ENCODE assay signal across 14 mouse cellular contexts in the genomic region with DNA sequence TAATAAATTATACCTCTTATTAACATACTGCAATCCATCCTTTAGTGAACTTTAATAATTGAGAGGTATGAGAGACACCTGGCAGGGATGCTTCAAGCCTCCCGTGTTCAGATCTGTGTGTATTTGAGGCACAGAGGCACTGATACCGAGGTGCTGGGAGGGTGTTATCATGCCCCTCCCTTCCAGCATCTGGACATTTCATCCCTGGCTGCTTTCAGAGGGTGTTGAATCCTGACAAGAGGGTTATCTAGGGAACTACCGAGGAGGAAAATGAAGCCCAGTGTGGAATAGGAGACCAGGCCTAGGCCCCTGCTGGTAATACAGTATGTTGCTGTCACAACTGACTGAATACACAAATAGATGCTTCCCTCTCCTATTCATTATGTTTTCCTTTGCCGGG.
DNase-seq lines count a peak whose midpoint lies in the region; ATAC-seq and TF ChIP-seq lines count a peak whose summit lies in the region.
"Had no signal": no experiment of that assay in that cellular context is flagged by ENCODE, and none has a peak within 500 bp of the region (broad histone marks: within the 10 kb centered on the region; RNA-seq: fewer than 3 reads in every experiment).

No protein-coding gene starts in this region.

- WGBS in forebrain, embryonic 14.5 days: 31% methylated on average over 4 of the region's 4 CpGs
- 36% methylated on average over 4 of the region's 4 CpGs for WGBS in midbrain, embryonic 15.5 days

- no peak for TF ChIP-seq CTCF in brain, embryonic 14.5 days (IDR thresholded peaks at IDR 0.05; ENCODE audit: borderline replicate concordance, extremely low read depth, insufficient read depth, insufficient read length)

- no peaks in the 10 kb centered on the region for H3K36me3 ChIP-seq in forebrain, embryonic 14.5 days (ENCODE audit: control insufficient read depth, insufficient read depth, low read length)
- no peaks in the 10 kb centered on the region for H3K36me3 ChIP-seq in midbrain, embryonic 15.5 days (replicated peaks)
- H3K36me3 ChIP-seq: embryonic facial prominence, embryonic 10.5 days; G1E; limb, embryonic 15.5 days had no signal

- TF ChIP-seq POLR2A in brain, embryonic 14.5 days (IDR thresholded peaks at IDR 0.05; ENCODE audit: borderline replicate concordance, extremely low read depth, insufficient read depth, insufficient read length, poor library complexity, severe bottlenecking): no peak

- H3K4me2 ChIP-seq in forebrain, embryonic 14.5 days (ENCODE audit: low read length): no peak overlapping the region
- no peak overlapping the region for H3K4me2 ChIP-seq in midbrain, embryonic 15.5 days
- H3K4me2 ChIP-seq: limb, embryonic 15.5 days had no signal

- no peaks in the 10 kb centered on the region for H3K27me3 ChIP-seq in forebrain, embryonic 14.5 days (replicated peaks; ENCODE audit: control insufficient read depth, insufficient read depth, low read length)
- no peaks in the 10 kb centered on the region for H3K27me3 ChIP-seq in midbrain, embryonic 15.5 days (replicated peaks)
- H3K27me3 ChIP-seq: limb, embryonic 15.5 days had no signal

- DNase-seq in frontal cortex, postnatal 36 days (ENCODE audit: low spot score in 2 of 2): no peak
- peak; percentile 68 for DNase-seq in brain, embryonic 14.5 days (ENCODE audit: low read depth)
- peak; percentile 42 for DNase-seq in forebrain, embryonic 14.5 days (ENCODE audit: low spot score)
- no peak for DNase-seq in right cerebral cortex, adult 2 months (ENCODE audit: low spot score in 2 of 2)
- no peak for DNase-seq in gastrocnemius, postnatal 4 days (ENCODE audit: low spot score in 2 of 2)
- no peak for DNase-seq in gastrocnemius, postnatal 25 days
- DNase-seq: heart, adult 18-20 months; kidney, adult 2 months; thymus, adult 2 months had no signal

- no peak overlapping the region for H3K4me3 ChIP-seq in forebrain, embryonic 14.5 days (ENCODE audit: low read depth, low read length)
- H3K4me3 ChIP-seq in midbrain, embryonic 15.5 days: no peak overlapping the region
- H3K4me3 ChIP-seq: embryonic facial prominence, embryonic 10.5 days; limb, embryonic 15.5 days had no signal

- no peaks in the 10 kb centered on the region for H3K9me3 ChIP-seq in forebrain, embryonic 14.5 days (replicated peaks; ENCODE audit: control insufficient read depth, low read length)
- no peaks in the 10 kb centered on the region for H3K9me3 ChIP-seq in midbrain, embryonic 15.5 days
- H3K9me3 ChIP-seq: embryonic facial prominence, embryonic 10.5 days; limb, embryonic 15.5 days had no signal

- ATAC-seq in frontal cortex, adult (ENCODE audit: low TSS enrichment): peak; percentile 36
- peak; percentile 80 for ATAC-seq in forebrain, embryonic 14.5 days
- ATAC-seq in midbrain, embryonic 15.5 days (replicated peaks): peak; percentile 84

- peaks cover 13% of the 10 kb centered on the region for H3K4me1 ChIP-seq in forebrain, embryonic 14.5 days (ENCODE audit: control insufficient read depth, insufficient read depth, low read length)
- H3K4me1 ChIP-seq in midbrain, embryonic 15.5 days: peaks cover 13% of the 10 kb centered on the region
- H3K4me1 ChIP-seq: embryonic facial prominence, embryonic 10.5 days; limb, embryonic 15.5 days had no signal

- peak overlapping the region; percentile 66; the same call in 1 of the 2 replicates for H3K27ac ChIP-seq in forebrain, embryonic 14.5 days (ENCODE audit: low read depth, low read length)
- peak overlapping the region; percentile 57; the same call in 1 of the 2 replicates for H3K27ac ChIP-seq in midbrain, embryonic 15.5 days
- H3K27ac ChIP-seq: embryonic facial prominence, embryonic 10.5 days; limb, embryonic 15.5 days had no signal

- 0 out of 2 replicates have a peak overlapping the region, but pooled peaks have one; percentile 17 for H3K9ac ChIP-seq in forebrain, embryonic 14.5 days (ENCODE audit: low read length)
- no peak overlapping the region for H3K9ac ChIP-seq in midbrain, embryonic 15.5 days
- H3K9ac ChIP-seq: limb, embryonic 15.5 days had no signal

Comparison
In these comparisons a context has a peak if more than half of its experiments do, and no peak if none do; other contexts are left out.
1. DNase-seq: peak in brain, embryonic 14.5 days (single experiment) and forebrain, embryonic 14.5 days (single experiment); none in frontal cortex, postnatal 36 days (0 of 2), right cerebral cortex, adult 2 months (0 of 2), gastrocnemius, postnatal 4 days (0 of 2) and gastrocnemius, postnatal 25 days (single experiment).
2. Peak in every context shown above with its lines, with median percentiles within 50 percentile points of each other: ATAC-seq.